Mouse (Mus musculus): ENCODE measurements around the gene 4931428F04Rik.

4931428F04Rik gene

DNA sequence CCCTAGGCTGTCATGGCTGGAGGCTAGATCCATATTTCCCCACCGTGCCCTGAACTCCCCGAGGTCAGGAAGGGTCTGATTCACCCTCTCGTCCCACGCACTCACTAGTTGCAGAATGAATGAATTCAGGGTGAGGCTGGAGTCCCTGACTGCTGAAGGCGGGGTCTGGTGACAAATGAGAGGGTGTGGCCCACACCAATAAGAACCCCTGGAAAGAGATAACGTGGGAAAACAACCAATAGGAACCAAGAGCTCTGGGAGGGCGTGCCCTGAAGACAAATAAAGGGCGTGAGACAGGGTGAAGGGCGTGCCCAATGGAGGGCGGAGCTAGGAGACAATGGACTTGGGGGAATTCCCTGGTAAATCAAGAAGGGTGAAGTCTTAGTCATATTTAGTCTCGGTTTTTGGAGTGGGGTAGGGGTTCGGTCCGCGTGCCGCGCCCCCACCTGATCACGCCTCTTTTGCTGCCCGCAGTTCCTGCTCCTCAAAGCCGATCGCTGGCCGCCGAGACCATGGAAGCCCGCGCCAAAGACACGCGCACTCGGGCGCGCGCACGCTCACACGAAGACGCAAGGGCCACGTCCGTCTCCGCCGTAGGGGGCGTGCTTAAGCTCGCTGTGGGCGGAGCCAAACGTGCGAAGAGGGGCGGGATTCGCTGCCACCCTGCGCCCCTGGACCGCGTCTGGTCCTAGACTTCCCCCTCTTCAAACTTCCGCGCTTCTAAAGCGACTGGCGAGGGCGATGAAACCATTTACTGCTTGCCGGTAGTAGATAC lies 519 bp downstream of the 4931428F04Rik start:
- in situ Hi-C loops (cut with MboI, MseI) = no loop called here

DNA sequence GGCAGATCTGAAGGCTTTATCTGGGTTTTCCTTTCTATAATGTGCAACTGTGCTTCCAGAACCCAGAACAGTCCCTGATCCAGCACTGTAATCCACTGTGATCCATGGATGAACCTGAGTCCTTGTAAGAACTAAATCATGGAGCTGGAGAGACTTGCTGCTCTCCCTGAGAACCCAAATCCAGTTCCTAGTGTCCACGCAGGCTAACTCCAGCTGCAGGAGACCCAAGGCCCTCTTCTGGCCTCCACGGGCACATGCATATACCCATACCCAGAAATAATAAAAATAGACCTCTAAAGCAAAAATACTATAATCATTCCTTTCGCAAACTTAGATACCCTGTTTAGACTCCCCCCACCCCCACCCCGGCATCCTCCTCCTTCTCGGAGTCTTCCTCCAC lies 1.4 kb downstream of the 4931428F04Rik start:
- in situ Hi-C loops (cut with MboI, MseI) = no loop called here

DNA sequence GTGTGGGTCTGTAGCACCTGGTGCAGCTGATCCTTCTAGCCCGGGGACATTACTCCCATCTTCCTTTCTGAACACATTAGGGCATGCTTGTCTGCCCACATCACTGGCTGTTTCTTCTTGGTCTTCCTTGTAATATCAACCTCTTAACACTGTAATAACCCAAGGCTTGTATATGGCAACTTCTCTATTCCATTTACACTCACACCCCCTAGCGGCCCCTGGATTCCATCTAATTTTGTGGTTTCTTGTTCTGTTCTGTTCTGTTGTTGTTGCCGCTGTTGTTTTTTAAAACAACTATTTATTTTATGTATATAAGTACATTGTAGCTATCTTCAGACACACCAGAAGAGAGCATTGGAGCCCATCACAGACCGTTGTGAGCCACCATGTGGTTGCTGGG lies 2.8 kb downstream of the 4931428F04Rik start:
- in situ Hi-C loops (cut with MboI, MseI) = no loop called here

DNA sequence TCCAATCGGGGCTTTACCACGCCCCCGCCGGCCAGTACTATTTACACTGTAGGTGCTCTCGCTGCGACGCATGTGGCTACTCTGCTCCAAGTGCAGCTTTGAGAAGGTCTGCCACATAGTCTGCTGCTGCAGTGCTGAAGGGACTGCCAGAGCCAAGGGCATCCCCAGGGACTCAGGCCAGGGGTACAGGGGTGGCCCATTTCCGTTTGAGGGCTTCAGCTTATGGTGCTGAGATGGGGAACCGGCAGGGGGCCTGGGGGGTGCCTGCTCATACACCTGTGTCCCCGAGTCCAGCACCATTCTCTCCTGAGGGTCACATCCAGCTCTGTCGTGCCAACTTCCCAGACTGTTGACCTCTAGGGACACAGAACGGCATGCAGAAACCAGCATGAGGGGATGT lies 4.2 kb downstream of the 4931428F04Rik start:
- in situ Hi-C loops (cut with MboI, MseI) = no loop called here

DNA sequence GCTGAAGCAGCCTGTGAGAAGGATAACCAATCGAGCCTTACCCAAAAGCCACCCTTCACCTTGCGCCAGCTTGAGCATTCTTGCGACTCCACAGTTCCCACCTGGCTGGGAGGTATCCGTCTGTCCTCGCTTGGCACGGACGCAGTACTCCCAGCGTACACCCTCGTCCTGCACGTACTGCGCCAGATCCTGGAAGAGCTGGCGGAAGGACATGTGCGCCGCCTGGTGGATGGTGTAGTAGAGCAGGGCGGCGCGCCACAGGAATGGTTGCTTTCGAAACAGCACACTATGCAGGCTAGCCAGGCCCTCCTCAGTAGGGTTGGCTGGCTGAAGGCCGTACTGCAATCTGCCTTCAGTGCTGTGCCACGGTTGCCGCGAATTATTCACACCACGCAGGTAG lies 6.6 kb downstream of the 4931428F04Rik start:
- in situ Hi-C loops (cut with MboI, MseI) = no loop called here

DNA sequence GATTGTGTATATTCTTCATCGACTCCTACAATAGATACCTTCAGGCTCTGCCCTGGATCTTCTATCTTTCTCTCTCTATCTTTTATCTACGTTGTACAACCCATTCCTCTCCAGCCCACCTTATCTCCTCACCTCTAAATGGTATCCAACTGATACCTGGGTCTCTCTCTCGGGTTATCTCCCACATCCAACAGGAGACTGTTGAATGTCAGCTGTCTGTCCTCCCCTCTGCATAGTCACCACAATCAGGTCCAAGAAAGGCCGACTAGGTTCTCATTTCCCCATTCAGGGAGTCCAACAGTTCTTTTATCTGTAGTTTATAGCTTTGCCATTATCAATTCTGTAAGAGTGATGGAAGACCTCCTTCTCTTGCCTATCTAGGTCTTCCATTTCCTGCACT lies 7.4 kb downstream of the 4931428F04Rik start:
- in situ Hi-C loops (cut with MboI, MseI) = no loop called here

DNA sequence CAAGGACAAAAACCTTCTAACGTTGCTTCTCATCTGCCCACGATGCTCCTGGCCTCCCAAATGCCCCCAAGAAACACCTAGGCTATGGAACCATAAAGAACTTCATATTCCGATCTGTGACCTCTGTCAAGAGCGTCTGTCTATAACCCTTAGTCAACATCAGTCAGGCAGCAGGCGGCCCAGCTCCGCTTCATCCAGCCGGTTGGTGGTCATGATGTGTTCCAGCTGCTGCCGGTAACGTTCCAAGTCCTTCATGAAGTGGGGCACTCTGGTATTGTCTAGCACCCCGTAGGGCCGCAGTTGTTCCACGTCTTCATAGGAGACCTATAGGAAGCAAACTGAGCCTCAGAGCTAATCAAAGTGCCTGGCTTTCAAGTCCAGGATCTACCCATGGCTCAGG lies 7.8 kb downstream of the 4931428F04Rik start:
- in situ Hi-C loops (cut with MboI, MseI) = no loop called here

DNA sequence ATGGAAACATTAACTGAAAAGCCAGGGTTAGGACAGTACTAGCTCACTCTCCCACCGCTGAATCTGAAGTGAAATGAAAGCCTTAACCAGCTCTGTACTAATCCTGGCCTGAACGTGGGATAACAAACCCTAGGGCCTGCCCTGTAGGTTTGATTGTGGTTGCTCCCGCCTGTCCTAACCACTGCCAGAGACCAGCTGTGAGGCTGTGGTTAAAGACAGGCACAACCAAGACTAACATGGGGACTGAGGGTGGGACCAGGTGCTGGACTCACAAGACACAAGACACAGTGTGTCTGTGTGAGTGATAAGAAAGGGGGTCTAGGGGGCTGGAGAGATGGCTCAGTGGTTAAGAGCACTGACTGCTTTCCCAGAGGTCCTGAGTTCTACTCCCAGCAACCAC lies 9.1 kb downstream of the 4931428F04Rik start:
- in situ Hi-C loops (cut with MboI, MseI) = no loop called here

DNA sequence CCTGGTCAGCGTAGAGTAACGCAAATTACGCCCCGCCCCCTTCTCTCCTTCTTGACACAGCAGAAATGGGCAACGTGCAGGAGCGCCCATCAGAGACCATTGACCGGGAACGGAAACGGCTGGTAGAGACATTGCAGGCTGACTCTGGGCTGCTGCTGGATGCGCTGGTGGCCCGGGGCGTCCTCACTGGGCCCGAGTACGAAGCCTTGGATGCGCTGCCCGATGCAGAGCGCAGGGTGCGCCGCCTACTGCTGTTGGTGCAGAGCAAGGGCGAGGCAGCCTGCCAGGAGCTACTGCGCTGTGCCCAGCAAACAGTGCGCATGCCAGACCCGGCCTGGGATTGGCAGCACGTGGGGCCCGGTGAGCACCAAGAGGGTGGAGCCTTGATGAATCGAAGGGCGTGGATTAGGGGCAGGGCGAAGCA lies 10.7 kb downstream of the 4931428F04Rik start:
- in situ Hi-C loops (cut with MboI, MseI) = no loop called here

DNA sequence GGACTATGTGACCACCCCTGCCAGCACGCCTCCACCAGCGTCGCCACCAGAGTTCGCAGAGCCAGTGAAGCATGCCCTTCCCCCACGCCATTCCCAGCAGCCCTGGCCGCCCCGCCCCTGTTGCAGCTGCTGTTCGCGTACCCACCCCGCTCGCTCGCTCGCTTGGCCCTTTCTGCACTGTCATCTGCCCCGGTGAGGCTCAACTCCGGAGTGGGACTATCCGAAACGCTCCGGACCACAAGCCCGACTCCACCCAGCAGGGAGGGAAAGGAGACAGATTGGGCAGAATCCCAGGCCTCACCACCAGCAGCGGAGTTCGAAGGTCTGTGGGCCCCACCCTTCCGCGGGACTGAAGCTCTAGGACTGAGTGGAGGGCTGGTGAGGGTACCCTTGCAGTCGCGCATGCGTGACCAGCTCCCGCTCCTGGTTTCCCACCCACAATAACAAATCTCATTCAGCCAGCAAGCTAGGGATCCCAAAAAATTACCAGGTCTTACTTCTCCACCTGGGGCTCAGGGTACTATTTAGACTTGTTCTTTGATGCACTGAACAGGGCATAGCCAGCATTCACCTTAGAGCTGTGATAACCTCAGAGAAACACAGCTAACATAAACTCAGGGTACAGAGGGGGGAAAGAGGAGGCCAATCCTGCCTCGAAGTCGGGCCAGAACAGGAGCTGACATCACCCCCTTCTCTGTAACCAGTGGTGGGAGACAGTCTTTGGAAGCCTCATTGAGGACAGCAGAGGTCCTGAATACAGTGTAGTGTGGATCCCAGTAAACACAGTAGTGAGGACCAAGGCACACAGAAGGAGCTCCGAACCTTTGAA lies 13.2 kb downstream of the 4931428F04Rik start:
- in situ Hi-C loops (cut with MboI, MseI) = no loop called here

DNA sequence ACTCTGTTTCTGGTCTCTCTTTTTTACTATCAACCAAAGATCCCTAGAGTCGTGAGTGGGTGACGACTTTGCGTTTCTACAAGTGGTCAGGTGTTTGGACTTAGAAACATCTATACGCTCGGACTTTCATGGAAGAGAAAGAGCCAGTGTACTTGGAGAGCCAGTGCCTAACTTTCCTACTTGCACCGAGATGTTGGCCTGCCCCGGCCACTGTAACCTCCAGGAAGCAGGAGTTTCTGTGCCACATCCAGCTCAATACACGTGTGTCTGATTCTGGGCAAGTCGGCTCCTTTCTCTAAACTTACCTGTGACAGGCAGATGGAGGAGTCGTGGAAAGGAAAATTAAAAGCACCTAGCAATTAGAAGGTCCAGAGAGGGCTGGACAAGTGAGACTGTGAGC lies 13.8 kb downstream of the 4931428F04Rik start, which contains the start of gene Nol3:
Gene Nol3, plus strand, starts transcription at position 301 of the 400 bp plus-strand sequence.
- in situ Hi-C loops (cut with MboI, MseI) = no loop called here

DNA sequence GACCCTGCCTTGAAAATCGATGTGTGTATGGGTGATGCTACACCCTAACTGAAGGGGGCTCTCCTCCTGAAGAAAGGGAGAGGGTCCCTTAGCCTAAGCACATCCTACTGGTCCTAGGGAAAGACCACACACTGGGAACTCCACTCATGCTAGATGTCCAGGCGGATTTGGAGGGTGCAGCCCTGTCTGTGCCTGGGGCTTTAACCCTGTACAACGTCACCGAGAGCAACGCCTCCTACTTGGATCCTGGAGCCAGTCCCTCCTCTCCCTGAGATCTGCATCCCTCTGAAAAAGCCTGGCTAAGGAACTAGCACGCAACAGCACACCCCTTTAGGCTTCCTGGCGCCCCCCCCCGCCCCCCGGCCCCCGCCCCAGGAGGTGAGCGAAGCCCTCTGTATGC lies 14.3 kb downstream of the 4931428F04Rik start:
- in situ Hi-C loops (cut with MboI, MseI) = no loop called here

DNA sequence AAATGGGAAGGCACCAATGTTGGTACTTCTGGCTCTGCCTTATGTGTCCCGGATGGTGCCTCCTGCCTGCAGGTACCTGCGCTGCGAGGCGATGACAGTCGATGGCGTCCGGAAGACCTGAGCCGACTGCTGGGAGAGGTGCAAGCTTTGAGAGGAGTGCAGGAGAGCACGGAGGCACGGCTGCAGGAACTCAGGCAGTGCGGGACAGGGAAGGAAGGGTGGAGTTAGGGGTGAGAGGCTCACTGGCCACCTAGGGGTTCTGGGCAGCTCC lies 18.8 kb downstream of the 4931428F04Rik start:
- in situ Hi-C loops (cut with MboI, MseI) = loop anchor here (25.0 kb wide), 1 partner anchor 634 kb away; the partner anchor contains the start of genes Ciao2b and Rrad

DNA sequence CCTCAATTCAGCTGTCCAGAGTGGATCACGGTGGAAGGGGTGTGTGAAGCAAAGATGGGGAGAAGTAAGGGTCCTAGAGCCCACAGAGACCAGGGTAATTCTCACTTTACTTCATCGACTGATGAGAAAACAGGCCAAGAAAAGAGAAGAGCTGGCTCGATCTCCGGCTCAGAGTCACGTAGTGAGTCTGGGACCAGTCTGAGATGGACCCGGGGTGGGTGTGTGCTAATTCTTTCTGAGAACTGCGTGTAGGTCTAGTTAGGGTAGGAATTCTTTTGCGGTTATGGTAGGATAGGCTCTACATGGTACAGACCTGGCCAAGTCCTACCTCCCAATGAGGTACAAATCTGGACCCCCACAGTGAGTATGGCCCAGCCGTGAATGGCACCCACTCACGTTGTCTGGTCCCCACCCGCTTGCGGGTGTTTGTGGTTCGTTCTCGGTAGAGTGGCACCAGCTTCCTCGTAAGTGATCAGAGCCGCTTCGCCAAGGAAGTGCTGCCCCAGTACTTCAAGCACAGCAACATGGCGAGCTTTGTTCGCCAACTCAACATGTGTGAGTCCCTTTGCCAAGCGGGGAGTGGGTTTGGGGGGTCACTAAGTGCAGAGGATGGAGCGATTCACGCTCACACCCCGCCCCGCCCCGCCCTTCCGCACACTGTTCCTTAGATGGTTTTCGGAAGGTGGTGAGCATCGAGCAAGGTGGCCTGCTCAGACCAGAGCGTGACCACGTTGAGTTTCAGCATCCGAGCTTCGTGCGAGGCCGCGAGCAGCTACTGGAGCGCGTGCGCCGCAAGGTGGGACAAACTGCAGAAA lies 19.4 kb downstream of the 4931428F04Rik start:
- in situ Hi-C loops (cut with MboI, MseI) = loop anchor here (25.0 kb wide), 1 partner anchor 633 kb away; the partner anchor contains the start of genes Ciao2b and Rrad

DNA sequence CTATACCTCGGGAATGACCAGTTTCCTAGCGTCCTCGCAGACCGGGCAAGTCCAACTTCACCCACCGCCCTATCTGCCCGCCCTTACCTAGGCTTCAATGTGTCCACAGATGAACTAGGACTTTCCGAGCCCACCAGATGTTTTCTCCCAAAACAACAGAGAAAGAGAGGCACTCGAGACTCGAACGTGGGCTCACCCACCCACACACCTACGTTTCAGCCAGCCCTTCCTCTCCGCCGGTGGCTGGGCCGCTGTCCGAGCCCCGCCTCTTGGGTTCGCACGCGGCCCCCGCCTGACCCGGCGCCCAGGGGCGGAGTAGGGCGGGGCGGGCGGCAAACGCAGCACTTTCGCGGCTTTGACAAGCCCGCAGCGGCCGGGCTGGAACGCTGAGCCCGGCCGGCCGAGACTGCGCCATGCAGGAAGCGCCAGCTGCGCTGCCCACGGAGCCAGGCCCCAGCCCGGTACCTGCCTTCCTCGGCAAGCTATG lies 20.2 kb downstream of the 4931428F04Rik start, which contains the start of gene Hsf4:
Gene Hsf4, plus strand, starts transcription at position 341 of the 487 bp plus-strand sequence.
- in situ Hi-C loops (cut with MboI, MseI) = loop anchor here (25.0 kb wide), 1 partner anchor 632 kb away; the partner anchor contains the start of genes Ciao2b and Rrad

DNA sequence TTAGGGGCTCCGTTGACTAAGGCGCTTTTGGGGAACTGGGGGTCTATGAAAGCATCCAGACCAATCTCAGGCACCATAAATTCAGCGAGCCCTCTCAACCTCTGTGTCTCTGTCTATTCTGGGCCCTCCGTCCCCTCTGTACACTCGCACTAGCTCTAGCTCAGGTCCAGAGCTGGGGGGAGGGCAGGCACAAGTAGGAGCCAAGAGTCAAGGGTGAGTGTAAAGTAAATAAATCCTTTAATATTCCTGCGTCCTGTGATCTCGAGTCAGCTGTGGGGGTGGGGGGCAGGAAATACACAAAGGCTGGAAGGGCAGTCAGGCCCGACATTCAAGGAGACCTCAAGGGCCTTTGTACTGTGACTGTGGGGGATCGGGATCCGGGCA lies 20.6 kb downstream of the 4931428F04Rik start:
- in situ Hi-C loops (cut with MboI, MseI) = loop anchor here (25.0 kb wide), 1 partner anchor 632 kb away; the partner anchor contains the start of genes Ciao2b and Rrad

DNA sequence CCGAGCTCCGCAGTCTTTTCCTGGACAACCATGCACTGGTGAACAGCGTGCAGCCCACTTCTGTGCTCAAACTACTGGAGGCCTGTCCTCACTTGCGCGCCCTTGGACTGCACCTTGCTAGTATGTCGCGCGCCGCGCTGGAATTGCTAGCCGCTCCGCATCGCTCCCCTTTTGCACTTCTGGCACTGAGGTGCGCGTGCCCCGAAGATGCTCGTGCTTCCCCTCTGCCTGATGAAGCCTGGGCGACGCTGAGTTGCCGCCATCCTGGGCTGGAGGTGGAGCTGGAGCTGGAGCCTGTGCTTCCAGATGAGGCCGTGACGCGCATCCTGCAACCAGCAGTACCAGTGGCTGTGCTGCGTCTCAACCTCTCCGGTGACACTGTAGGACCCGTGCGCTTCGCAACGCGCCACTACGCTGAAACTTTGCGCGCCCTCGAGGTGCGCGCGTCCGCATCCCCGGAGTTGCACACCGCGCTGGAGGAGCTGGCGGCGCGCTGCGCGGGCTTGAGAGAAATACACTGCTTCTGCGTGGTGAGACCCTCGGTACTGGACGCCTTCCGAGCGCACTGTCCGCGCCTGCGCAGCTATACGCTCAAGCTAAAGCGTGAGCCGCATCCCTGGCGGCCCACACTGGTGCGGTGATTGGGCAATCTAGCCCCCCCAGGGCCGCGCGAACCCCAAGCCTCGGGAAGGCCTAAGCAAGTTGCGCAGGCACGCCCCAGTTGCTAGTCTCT lies 21.2 kb downstream of the 4931428F04Rik start:
- in situ Hi-C loops (cut with MboI, MseI) = loop anchor here (25.0 kb wide), 1 partner anchor 631 kb away; the partner anchor contains the start of genes Ciao2b and Rrad

DNA sequence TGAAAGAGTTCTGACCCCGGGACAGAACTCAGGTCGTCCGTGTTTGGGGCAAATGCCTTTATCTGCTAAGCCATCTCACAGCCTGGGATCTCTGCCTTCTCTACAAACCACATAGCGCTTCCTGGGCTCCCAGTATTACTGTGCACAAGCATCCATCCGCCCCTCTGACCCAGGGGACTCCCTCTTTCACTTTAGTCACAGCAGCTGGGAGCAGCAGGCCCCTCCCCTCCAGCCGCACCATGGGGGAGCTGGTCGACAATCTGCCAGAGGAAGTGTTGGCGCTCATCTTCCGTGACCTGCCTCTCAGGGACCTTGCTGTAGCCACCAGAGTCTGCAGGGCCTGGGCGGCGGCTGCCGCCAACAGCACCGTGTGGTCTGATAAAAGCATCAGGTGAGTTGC lies 22.9 kb downstream of the 4931428F04Rik start:
- in situ Hi-C loops (cut with MboI, MseI) = loop anchor here (25.0 kb wide), 1 partner anchor 629 kb away; the partner anchor contains the start of genes Ciao2b and Rrad

DNA sequence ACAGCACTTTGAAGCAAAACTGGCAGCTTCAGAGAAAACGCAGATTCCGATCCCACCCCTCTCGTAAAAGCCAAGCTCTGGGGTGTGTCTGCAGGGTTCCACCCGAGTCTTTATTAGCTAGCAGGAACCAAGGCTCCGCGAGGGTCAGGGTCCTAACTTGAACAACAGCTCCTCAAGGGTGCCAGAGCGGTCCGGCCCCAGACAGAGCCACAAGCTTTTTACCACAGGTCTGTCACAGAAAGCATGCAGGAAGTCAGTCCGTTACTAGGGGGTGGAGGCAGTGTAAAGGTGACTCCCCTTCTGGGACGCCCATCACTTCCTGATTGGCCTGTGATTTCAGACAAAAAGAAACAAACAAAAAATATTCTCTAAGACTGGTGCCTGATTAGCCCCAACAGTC lies 24.5 kb downstream of the 4931428F04Rik start:
- in situ Hi-C loops (cut with MboI, MseI) = loop anchor here (25.0 kb wide), 1 partner anchor 628 kb away; the partner anchor contains the start of genes Ciao2b and Rrad
